Mouse (Mus musculus) left cerebral cortex, adult 2 months (tissue): ENCODE data around the gene Olfr1085. TPM values are rescaled to one million over a fixed set of nuclear protein-coding genes. Genes with fewer than 3 reads are reported as not detected.
"Not testable (repeated sequence)": the region's sequence is repeated elsewhere in the genome, so short reads cannot be mapped to it uniquely, and the experiment has no call there.

Source experiments
- DNase-seq, 2 experiments: peaks; one replicate each; pipeline ENCODE4 v3.0.0; 2021 to 2022; ENCODE audit warnings: low spot score in 2 of 2, mixed read lengths in 1 of 2; ENCODE audit errors: extremely low spot score in 1 of 2
- H3K27ac ChIP-seq: fragments of 200-600 bp; 2 replicates; pipeline ENCODE4 v1.8.1; 2022
- H3K4me3 ChIP-seq: fragments of 200-600 bp; 2 replicates; pipeline ENCODE4 v1.8.1; 2022
- CTCF ChIP-seq: fragments of 200-600 bp; IDR thresholded peaks from 2 replicates; pipeline ENCODE4 v1.8.1; 2022; ENCODE audit warnings: antibody characterized with exemption, mild to moderate bottlenecking, moderate library complexity
- intact Hi-C: fragments of 180-260 bp; cut with DNase I; formaldehyde crosslinking; loops from one replicate; pipeline ENCODE4 v1.15.1; 2025
- long read RNA-seq, 2 experiments: library from polyadenylated mRNA; stranded (forward); transcript quantifications; one replicate each; pipeline ENCODE4 v2.0.0; 2021; ENCODE audit warnings: borderline mapping rate in 2 of 2
- total RNA-seq, 2 experiments: library from RNA; stranded (reverse); gene quantifications; 2 replicates each; pipeline ENCODE4 v1.2.3; 2021

Olfr1085 gene
- total RNA-seq = not detected
- long read RNA-seq, experiment 1 = 0 reads
- long read RNA-seq, experiment 2 = 0 reads

- H3K27ac ChIP-seq = no peak within 1 kb of the TSS
- intact Hi-C loops = no loop called here
- H3K4me3 ChIP-seq = no peak within 1 kb of the TSS
- no peak for DNase-seq
- TF ChIP-seq CTCF = no peak
Measured at GRCm38 (mm10) chr2:86661919-86662318, at the start of gene Olfr1085. Gene Olfr1085, minus strand, starts transcription at chr2:86662019.

GRCm38 (mm10) chr2:86698295-86698694, 36.5 kb upstream of the Olfr1085 start, which contains the start of gene Olfr1087:
Gene Olfr1087, minus strand, starts transcription at chr2:86698395.
- DNase-seq = no peak
- intact Hi-C loops = no loop called here
- H3K27ac ChIP-seq = no peak within 1 kb of the TSS
- H3K4me3 ChIP-seq = no peak within 1 kb of the TSS
- no peak for TF ChIP-seq CTCF

- intact Hi-C loops = no loop called here
Measured at GRCm38 (mm10) chr2:86679992-86680391, 18.2 kb upstream of the Olfr1085 start, which contains the start of gene Olfr1086. Gene Olfr1086, minus strand, starts transcription at chr2:86680092.

GRCm38 (mm10) chr2:86639625-86640024, 22.2 kb downstream of the Olfr1085 start, which contains the start of gene Olfr1084:
Gene Olfr1084, minus strand, starts transcription at chr2:86639725.
- intact Hi-C loops, H3K4me3 ChIP-seq, H3K27ac ChIP-seq, DNase-seq: not testable (repeated sequence)

More at GRCm38 (mm10) chr2:86679992-86680391, 18.2 kb upstream of the Olfr1085 start, which contains the start of gene Olfr1086:
- Histone ChIP-seq H3K4me3 (no peak within 1 kb of the TSS), H3K27ac (no peak within 1 kb of the TSS)
- no peak for TF ChIP-seq CTCF
- DNase-seq = no peak

Other genes with a start within 250 kb of the Olfr1085 start
- not detected for gene Olfr1061, start 248.0 kb downstream of the Olfr1085 start, total RNA-seq
- not detected for gene Olfr1062, start 235.3 kb downstream of the Olfr1085 start, total RNA-seq
- not detected for gene Olfr1065, start 211.4 kb downstream of the Olfr1085 start, total RNA-seq
- gene Olfr1066, start 205.8 kb downstream of the Olfr1085 start, total RNA-seq = not detected
- not detected for gene Olfr228, start 174.6 kb downstream of the Olfr1085 start, total RNA-seq
- gene Olfr1076, start 153.6 kb downstream of the Olfr1085 start, total RNA-seq = not detected
- gene Olfr1079, start 119.5 kb downstream of the Olfr1085 start, total RNA-seq = not detected
- gene Olfr1080, start 103.8 kb downstream of the Olfr1085 start, total RNA-seq = not detected
- not detected for gene Olfr1082, start 63.1 kb downstream of the Olfr1085 start, total RNA-seq
- gene Olfr1084, start 22.3 kb downstream of the Olfr1085 start, total RNA-seq = not detected
- not detected for gene Olfr1086, start 18.1 kb upstream of the Olfr1085 start, total RNA-seq
- gene Olfr1087, start 36.4 kb upstream of the Olfr1085 start, total RNA-seq = not detected
- not detected for gene Olfr1089, start 71.7 kb upstream of the Olfr1085 start, total RNA-seq
- not detected for gene Olfr1090, start 97.0 kb upstream of the Olfr1085 start, total RNA-seq
- gene Olfr1093, start 120.5 kb upstream of the Olfr1085 start, total RNA-seq = not detected
- gene Olfr141, start 148.0 kb upstream of the Olfr1085 start, total RNA-seq = not detected
- not detected for gene Olfr1094, start 162.6 kb upstream of the Olfr1085 start, total RNA-seq
- not detected for gene Olfr1095, start 189.7 kb upstream of the Olfr1085 start, total RNA-seq
- not detected for gene Gm13723, start 212.8 kb upstream of the Olfr1085 start, total RNA-seq
- gene Olfr1097, start 230.2 kb upstream of the Olfr1085 start, total RNA-seq = not detected